Mouse (Mus musculus): ENCODE measurements around the gene Mrpl38.
A peak's percentile ranks its signal among the peaks of the same experiment; 100 is the strongest.
"Not testable (repeated sequence)": the region's sequence is repeated elsewhere in the genome, so short reads cannot be mapped to it uniquely, and the experiment has no call there.

Gene Mrpl38

GRCm38 (mm10) chr11:116145481-116146293 lies 7.0 kb upstream of the Mrpl38 start:
- DNase-seq (ENCODE audit: low spot score in 2 of 2), result no peak

GRCm38 (mm10) chr11:116143468-116143867 lies 4.8 kb upstream of the Mrpl38 start:
- no peak for DNase-seq (ENCODE audit: low spot score in 2 of 2)

GRCm38 (mm10) chr11:116142211-116142991 lies 3.7 kb upstream of the Mrpl38 start:
- no peak for DNase-seq (ENCODE audit: low spot score in 2 of 2)

GRCm38 (mm10) chr11:116138096-116138467 lies 586 bp downstream of the Mrpl38 start:
- DNase-seq (ENCODE audit: low spot score in 2 of 2), result no peak

GRCm38 (mm10) chr11:116134171-116134570 lies 4.5 kb downstream of the Mrpl38 start:
- no peak for DNase-seq (ENCODE audit: low spot score in 2 of 2)

GRCm38 (mm10) chr11:116133497-116133896 lies 5.2 kb downstream of the Mrpl38 start:
- no peak for DNase-seq (ENCODE audit: low spot score in 2 of 2)

- DNase-seq (ENCODE audit: low spot score in 2 of 2), result no peak
Measured at GRCm38 (mm10) chr11:116132366-116133333, 6.0 kb downstream of the Mrpl38 start.

GRCm38 (mm10) chr11:116131349-116132170 lies 7.1 kb downstream of the Mrpl38 start:
- DNase-seq (ENCODE audit: low spot score in 2 of 2), result no peak

- DNase-seq (ENCODE audit: low spot score in 2 of 2), result peak; percentile 70 to 86
Measured at GRCm38 (mm10) chr11:116130488-116131205, 8.0 kb downstream of the Mrpl38 start, which contains the start of gene Trim65. Trim65 (minus strand) TSS chr11:116131128.

GRCm38 (mm10) chr11:116129993-116130487 lies 8.6 kb downstream of the Mrpl38 start:
- DNase-seq (ENCODE audit: low spot score in 2 of 2), result no peak

GRCm38 (mm10) chr11:116129091-116129790 lies 9.4 kb downstream of the Mrpl38 start:
- DNase-seq (ENCODE audit: low spot score in 2 of 2), result no peak

GRCm38 (mm10) chr11:116127986-116128385 lies 10.7 kb downstream of the Mrpl38 start:
- no peak for DNase-seq (ENCODE audit: low spot score in 2 of 2)

- DNase-seq (ENCODE audit: low spot score in 2 of 2), result no peak
Measured at GRCm38 (mm10) chr11:116127156-116127980, 11.3 kb downstream of the Mrpl38 start, which contains the start of gene Trim47. Trim47 (minus strand) TSS chr11:116127210.

GRCm38 (mm10) chr11:116126261-116126660 lies 12.4 kb downstream of the Mrpl38 start:
- DNase-seq (ENCODE audit: low spot score in 2 of 2), result no peak

GRCm38 (mm10) chr11:116121731-116122245 lies 16.9 kb downstream of the Mrpl38 start:
- not testable (repeated sequence) for DNase-seq (ENCODE audit: low spot score in 2 of 2)

GRCm38 (mm10) chr11:116117819-116118218 lies 20.8 kb downstream of the Mrpl38 start:
- no peak for DNase-seq (ENCODE audit: low spot score in 2 of 2)

- DNase-seq (ENCODE audit: low spot score in 2 of 2), result no peak
Measured at GRCm38 (mm10) chr11:116117241-116117640, 21.4 kb downstream of the Mrpl38 start.

GRCm38 (mm10) chr11:116111611-116112203 lies 27.0 kb downstream of the Mrpl38 start:
- no peak for DNase-seq (ENCODE audit: low spot score in 2 of 2)
